ENCODE assay signal across 8 mouse cellular contexts in the genomic region with DNA sequence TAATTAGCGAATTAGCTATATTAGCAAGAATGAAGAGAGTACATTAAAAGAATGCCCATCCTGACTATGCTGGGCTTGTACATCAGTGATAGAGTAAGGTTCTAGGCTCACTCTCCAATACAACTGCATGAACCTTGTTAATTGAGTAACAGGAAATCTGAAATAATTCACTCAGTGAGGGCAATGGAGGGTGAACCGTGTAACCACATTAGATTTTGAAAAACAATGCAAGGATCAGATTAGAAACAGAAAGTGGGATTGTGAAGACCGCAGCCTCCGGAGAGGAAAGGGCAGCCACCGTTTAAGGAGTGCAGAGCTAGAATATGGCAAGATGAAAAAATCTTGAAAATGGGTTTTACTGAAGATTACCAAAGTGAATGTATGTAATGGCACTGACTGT. TPM values are rescaled to one million over a fixed set of nuclear protein-coding genes. Genes with fewer than 3 reads are reported as not detected.
A peak's percentile ranks its signal among the peaks of the same experiment; 100 is the strongest.
DNase-seq lines count a peak whose midpoint lies in the region; ATAC-seq and TF ChIP-seq lines count a peak whose summit lies in the region.

No protein-coding gene starts in this region.

- peak overlapping the region; percentile 33 for H3K4me3 ChIP-seq in kidney, embryonic 15.5 days (replicated peaks)
- H3K4me3 ChIP-seq in CH12.LX (replicated peaks in 1 of 3; ENCODE audit: low read depth in 2 of 3, low read length in 2 of 3, poor library complexity in 1 of 3): peak overlapping the region; percentile 13 to 50 (median 46)
- H3K4me3 ChIP-seq in embryonic facial prominence, embryonic 15.5 days (replicated peaks): peak overlapping the region; percentile 15; the same call in 1 of the 2 replicates
- peak overlapping the region; percentile 61 for H3K4me3 ChIP-seq in liver, embryonic 15.5 days (replicated peaks)
- H3K4me3 ChIP-seq in cerebellum, adult 2 months (replicated peaks; ENCODE audit: insufficient read depth, low read depth, low read length): no peak overlapping the region

- no peak for TF ChIP-seq RAD21 in CH12.LX (IDR thresholded peaks at IDR 0.05; ENCODE audit: low read depth, low read length)

- peaks cover 39% of the 10 kb centered on the region for H3K36me3 ChIP-seq in kidney, embryonic 15.5 days
- peaks cover 6 to 20% of the 10 kb centered on the region in 2 experiments for H3K36me3 ChIP-seq in CH12.LX (replicated peaks in 1 of 2; ENCODE audit: control insufficient read depth in 1 of 2, insufficient read depth in 1 of 2, low read length in 1 of 2)
- peaks cover 5% of the 10 kb centered on the region for H3K36me3 ChIP-seq in embryonic facial prominence, embryonic 15.5 days
- H3K36me3 ChIP-seq in liver, embryonic 15.5 days (replicated peaks): peaks cover 54% of the 10 kb centered on the region

- no peak for DNase-seq in kidney, adult 18-20 months
- DNase-seq in CH12.LX (ENCODE audit: extremely low read depth): peak; percentile 41
- DNase-seq in thymus, postnatal 0 days (ENCODE audit: low spot score): no peak
- DNase-seq in right cerebral cortex, postnatal 10 days (ENCODE audit: low spot score in 2 of 2): no peak
- DNase-seq in cerebellum, adult 2 months: no peak

- peak overlapping the region; percentile 47 for H3K4me2 ChIP-seq in kidney, embryonic 15.5 days
- H3K4me2 ChIP-seq in CH12.LX (ENCODE audit: insufficient read depth, low read depth, poor library complexity, severe bottlenecking): peak overlapping the region; percentile 81
- H3K4me2 ChIP-seq in embryonic facial prominence, embryonic 15.5 days (replicated peaks): peak overlapping the region; percentile 11; the same call in 1 of the 2 replicates
- peak overlapping the region; percentile 71 for H3K4me2 ChIP-seq in liver, embryonic 15.5 days

- no peak for TF ChIP-seq CTCF in CH12.LX (conservative IDR thresholded peaks at IDR 0.05 in 1 of 2, IDR thresholded peaks at IDR 0.05 in 1 of 2; ENCODE audit: low read depth in 2 of 2, low read length in 2 of 2)
- TF ChIP-seq CTCF in cerebellum, adult 2 months (IDR thresholded peaks at IDR 0.05; ENCODE audit: borderline replicate concordance, insufficient read depth, low read depth, low read length): no peak

- H3K9me3 ChIP-seq in kidney, embryonic 15.5 days (replicated peaks): no peaks in the 10 kb centered on the region
- H3K9me3 ChIP-seq in CH12.LX (replicated peaks; ENCODE audit: low read length): peaks cover 3% of the 10 kb centered on the region
- H3K9me3 ChIP-seq in embryonic facial prominence, embryonic 15.5 days (replicated peaks): no peaks in the 10 kb centered on the region
- H3K9me3 ChIP-seq in liver, embryonic 15.5 days (replicated peaks): no peaks in the 10 kb centered on the region

- TF ChIP-seq EP300 in CH12.LX (IDR thresholded peaks at IDR 0.05; ENCODE audit: low read length): no peak; the same call in 1 of the 2 replicates

- no peak for ATAC-seq in kidney, embryonic 15.5 days (replicated peaks; ENCODE audit: low FRiP score)
- no peak for ATAC-seq in embryonic facial prominence, embryonic 15.5 days (ENCODE audit: insufficient number of reproducible peaks, low FRiP score, low TSS enrichment, low read depth)
- ATAC-seq in liver, embryonic 15.5 days (ENCODE audit: insufficient read depth): no peak

- 57% methylated on average over 5 of the region's 5 CpGs for WGBS in kidney, embryonic 15.5 days
- WGBS in embryonic facial prominence, embryonic 15.5 days: 58% methylated on average over 5 of the region's 5 CpGs
- WGBS in liver, embryonic 15.5 days (ENCODE audit: insufficient replicate concordance): 39% methylated on average over 5 of the region's 5 CpGs
- 69% methylated on average over 5 of the region's 5 CpGs for WGBS in cerebellum, adult 2 months

- peaks cover 27% of the 10 kb centered on the region for H3K79me2 ChIP-seq in CH12.LX (replicated peaks; ENCODE audit: control insufficient read depth, extremely low read depth, insufficient read depth, poor library complexity, severe bottlenecking)

- no peaks in the 10 kb centered on the region for H3K27me3 ChIP-seq in kidney, embryonic 15.5 days
- H3K27me3 ChIP-seq in CH12.LX (replicated peaks): no peaks in the 10 kb centered on the region
- no peaks in the 10 kb centered on the region for H3K27me3 ChIP-seq in embryonic facial prominence, embryonic 15.5 days
- no peaks in the 10 kb centered on the region for H3K27me3 ChIP-seq in liver, embryonic 15.5 days
- H3K27me3 ChIP-seq in cerebellum, adult 2 months (ENCODE audit: control insufficient read depth, insufficient read depth, low read length): no peaks in the 10 kb centered on the region

- H3K27ac ChIP-seq in kidney, embryonic 15.5 days: no peak overlapping the region
- no peak overlapping the region for H3K27ac ChIP-seq in CH12.LX (ENCODE audit: insufficient read depth, low read depth)
- no peak overlapping the region for H3K27ac ChIP-seq in embryonic facial prominence, embryonic 15.5 days (replicated peaks)
- peak overlapping the region; percentile 36 for H3K27ac ChIP-seq in liver, embryonic 15.5 days (replicated peaks)
- no peak overlapping the region for H3K27ac ChIP-seq in cerebellum, adult 2 months (ENCODE audit: insufficient read depth, low read length)

- in situ Hi-C loops in CH12.LX (cut with MboI; ENCODE audit: low pct_ligation_motif_present, low pct_unique_long_range_greater_than_20kb, low sequenced_read_pairs): no loop called here

- dilution Hi-C loops in CH12.LX (cut with MboI; ENCODE audit: extremely low pct_ligation_motif_present, extremely low pct_unique_long_range_greater_than_20kb, low sequenced_read_pairs): no loop called here

- no peak overlapping the region for H3K9ac ChIP-seq in kidney, embryonic 15.5 days
- H3K9ac ChIP-seq in CH12.LX (ENCODE audit: insufficient read depth, low read depth): peak overlapping the region; percentile 50
- no peak overlapping the region for H3K9ac ChIP-seq in embryonic facial prominence, embryonic 15.5 days
- H3K9ac ChIP-seq in liver, embryonic 15.5 days: peak overlapping the region; percentile 41; the same call in 1 of the 2 replicates

- no peak for TF ChIP-seq POLR2A in CH12.LX (IDR thresholded peaks at IDR 0.05; ENCODE audit: low read depth, low read length)
- TF ChIP-seq POLR2A in cerebellum, adult 2 months (IDR thresholded peaks at IDR 0.05; ENCODE audit: borderline replicate concordance, insufficient read depth, low read length): no peak

- H3K4me1 ChIP-seq in kidney, embryonic 15.5 days: peaks cover 28% of the 10 kb centered on the region
- H3K4me1 ChIP-seq in CH12.LX (ENCODE audit: control insufficient read depth in 1 of 2, insufficient read depth in 2 of 2): peaks cover 0 to 17% of the 10 kb centered on the region in 2 experiments; a peak in 2 of 4 replicates
- peaks cover 17% of the 10 kb centered on the region for H3K4me1 ChIP-seq in embryonic facial prominence, embryonic 15.5 days
- peaks cover 33% of the 10 kb centered on the region for H3K4me1 ChIP-seq in liver, embryonic 15.5 days (replicated peaks)
- no peaks in the 10 kb centered on the region for H3K4me1 ChIP-seq in cerebellum, adult 2 months (ENCODE audit: control insufficient read depth, insufficient read depth, low read length)

TF ChIP-seq in CH12.LX, 34 proteins besides CTCF, POLR2A, EP300 and RAD21:
- TF ChIP-seq TBP (conservative IDR thresholded peaks at IDR 0.05; ENCODE audit: low read depth, low read length) (no peak), IRF4 (IDR thresholded peaks at IDR 0.05; ENCODE audit: low read depth, low read length) (0 out of 2 replicates have a peak, but pooled peaks have one; percentile 20), MEF2A (IDR thresholded peaks at IDR 0.05; ENCODE audit: borderline replicate concordance, low read depth, low read length) (0 out of 2 replicates have a peak, but pooled peaks have one; percentile 9)

RNA-seq across cellular contexts. Expression of a gene that starts 3.3 kb away (rescaled TPM):
- polyA plus RNA-seq in kidney, embryonic 15.5 days (2015; fragmentation: Nextera tagmentation; extraction: Ambion mirVana): 123 and 139 TPM in 2 replicates
- total RNA-seq in CH12.LX (2012; rRNA removed): 7.4 and 8.6 TPM in 2 replicates
- total RNA-seq in CH12.LX (2014; rRNA removed): 41.4 and 42.9 TPM in 2 replicates
- 28.5 and 29.1 TPM in 2 replicates for polyA plus RNA-seq in CH12.LX (2012; ENCODE audit: insufficient read length, low read depth)
- polyA plus RNA-seq in embryonic facial prominence, embryonic 15.5 days (2015; fragmentation: Nextera tagmentation; extraction: Ambion mirVana): 77.5 and 86.0 TPM in 2 replicates
- 143 and 145 TPM in 2 replicates for polyA plus RNA-seq in liver, embryonic 15.5 days (2015; fragmentation: Nextera tagmentation; extraction: Ambion mirVana)
- polyA plus RNA-seq in thymus, postnatal 0 days (2015; fragmentation: Nextera tagmentation; extraction: Ambion mirVana): 110 and 125 TPM in 2 replicates
- 12.5 and 17.3 TPM in 2 replicates for polyA plus RNA-seq in cerebellum, adult 2 months (2012; rRNA removed)

RNA-seq across cellular contexts. Expression of a gene that starts 36.8 kb away (rescaled TPM):
- 182 and 189 TPM in 2 replicates for polyA plus RNA-seq in kidney, embryonic 15.5 days (2015; fragmentation: Nextera tagmentation; extraction: Ambion mirVana)
- 57.2 and 68.8 TPM in 2 replicates for total RNA-seq in CH12.LX (2012; rRNA removed)
- 140 and 177 TPM in 2 replicates for total RNA-seq in CH12.LX (2014; rRNA removed)
- polyA plus RNA-seq in CH12.LX (2012; ENCODE audit: insufficient read length, low read depth): 105 and 116 TPM in 2 replicates
- 143 and 144 TPM in 2 replicates for polyA plus RNA-seq in embryonic facial prominence, embryonic 15.5 days (2015; fragmentation: Nextera tagmentation; extraction: Ambion mirVana)
- polyA plus RNA-seq in liver, embryonic 15.5 days (2015; fragmentation: Nextera tagmentation; extraction: Ambion mirVana): 131 and 146 TPM in 2 replicates
- 332 and 397 TPM in 2 replicates for polyA plus RNA-seq in thymus, postnatal 0 days (2015; fragmentation: Nextera tagmentation; extraction: Ambion mirVana)
- polyA plus RNA-seq in cerebellum, adult 2 months (2012; rRNA removed): 4.5 and 4.8 TPM in 2 replicates

RNA-seq across cellular contexts. Expression of a gene that starts 36.9 kb away (rescaled TPM):
- polyA plus RNA-seq in kidney, embryonic 15.5 days (2015; fragmentation: Nextera tagmentation; extraction: Ambion mirVana): 18.9 and 19.4 TPM in 2 replicates
- total RNA-seq in CH12.LX (2012; rRNA removed): 9.6 and 10.8 TPM in 2 replicates
- total RNA-seq in CH12.LX (2014; rRNA removed): 13.8 and 15.8 TPM in 2 replicates
- polyA plus RNA-seq in CH12.LX (2012; ENCODE audit: insufficient read length, low read depth): 11.5 and 13.3 TPM in 2 replicates
- 16.7 and 19.6 TPM in 2 replicates for polyA plus RNA-seq in embryonic facial prominence, embryonic 15.5 days (2015; fragmentation: Nextera tagmentation; extraction: Ambion mirVana)
- polyA plus RNA-seq in liver, embryonic 15.5 days (2015; fragmentation: Nextera tagmentation; extraction: Ambion mirVana): 5.6 and 6.0 TPM in 2 replicates
- polyA plus RNA-seq in thymus, postnatal 0 days (2015; fragmentation: Nextera tagmentation; extraction: Ambion mirVana): 20.4 and 21.8 TPM in 2 replicates
- polyA plus RNA-seq in cerebellum, adult 2 months (2012; rRNA removed): 21.1 and 24.3 TPM in 2 replicates

Comparison
In these comparisons a context has a peak if more than half of its experiments do, and no peak if none do; other contexts are left out.
1. H3K4me2 ChIP-seq: peak in every context shown above with its lines; median percentile 81 in CH12.LX; 71 in liver, embryonic 15.5 days; 47 in kidney, embryonic 15.5 days; 11 in embryonic facial prominence, embryonic 15.5 days.
2. H3K9ac ChIP-seq: peak in CH12.LX (single experiment) and liver, embryonic 15.5 days (single experiment); none in kidney, embryonic 15.5 days (single experiment) and embryonic facial prominence, embryonic 15.5 days (single experiment).
3. RNA of a gene that starts 36.8 kb away (polyA plus RNA-seq): 332 to 397 TPM in thymus, postnatal 0 days, 182 to 189 TPM in kidney, embryonic 15.5 days, 131 to 146 TPM in liver, embryonic 15.5 days, 143 to 144 TPM in embryonic facial prominence, embryonic 15.5 days and 105 to 116 TPM in CH12.LX; 4.5 to 4.8 TPM in cerebellum, adult 2 months; every median in the first group is over 10 times any median in the second.